Mouse (Mus musculus) heart, embryonic 11.5 days (tissue): ENCODE measurements around the gene Bri3. TPM values are rescaled to one million over a fixed set of nuclear protein-coding genes. Genes with fewer than 3 reads are reported as not detected.

Source experiments
- ATAC-seq: fragments of 200-750 bp; cut with Nextera tagmentation; replicated peaks from 2 replicates; pipeline ENCODE4 v1.8.0; 2017; ENCODE audit warnings: moderate library complexity; ENCODE audit not compliant: insufficient number of reproducible peaks, low FRiP score, low TSS enrichment
- H3K27ac ChIP-seq: fragments of 300-500 bp; sonication (generic); 2 replicates; pipeline ENCODE4 v1.5.1; 2014; ENCODE audit warnings: mild to moderate bottlenecking, low read depth, low read length
- H3K27me3 ChIP-seq: fragments of 300-500 bp; sonication (generic); 2 replicates; pipeline ENCODE4 v1.6.1; 2014; ENCODE audit warnings: mild to moderate bottlenecking, low read length, mixed read lengths; ENCODE audit not compliant: control insufficient read depth, insufficient read depth
- H3K36me3 ChIP-seq: fragments of 300-500 bp; sonication (generic); 2 replicates; pipeline ENCODE4 v1.6.1; 2014; ENCODE audit warnings: mild to moderate bottlenecking, low read length, moderate library complexity, mixed read lengths; ENCODE audit not compliant: control insufficient read depth, insufficient read depth
- H3K4me1 ChIP-seq: fragments of 300-500 bp; sonication (generic); 2 replicates; pipeline ENCODE4 v1.6.1; 2014; ENCODE audit warnings: low read length; ENCODE audit not compliant: control insufficient read depth, insufficient read depth
- H3K4me2 ChIP-seq: fragments of 300-500 bp; sonication (generic); 2 replicates; pipeline ENCODE4 v1.6.1; 2014; ENCODE audit warnings: mild to moderate bottlenecking, moderate library complexity
- H3K4me3 ChIP-seq: fragments of 300-500 bp; sonication (generic); 2 replicates; pipeline ENCODE4 v1.5.1; 2014; ENCODE audit warnings: low read depth, low read length
- H3K9ac ChIP-seq: fragments of 300-500 bp; sonication (generic); 2 replicates; pipeline ENCODE4 v1.6.1; 2014; ENCODE audit warnings: mild to moderate bottlenecking, low read depth, low read length, moderate library complexity
- H3K9me3 ChIP-seq: fragments of 300-500 bp; sonication (generic); replicated peaks from 2 replicates; pipeline ENCODE4 v1.6.1; 2016; ENCODE audit warnings: low read length; ENCODE audit not compliant: control insufficient read depth
- WGBS: fragments of 180-500 bp; shearing (Covaris S2); extraction: QIAGEN DNeasy Blood & Tissue Kit; methylation state at CpG from one replicate; pipeline ENCODE4 v1.1.7; 2014; ENCODE audit not compliant: insufficient replicate concordance; 5-methylcytosine and 5-hydroxymethylcytosine counted together
- polyA plus RNA-seq: library from polyadenylated mRNA; unstranded; fragments of >200 nt; fragmentation: Nextera tagmentation; extraction: Ambion mirVana; gene quantifications from 2 replicates; pipeline ENCODE4 v1.2.1, GENCODE M21; 2014

Gene Bri3
- 108 and 110 TPM in 2 replicates for polyA plus RNA-seq

GRCm38 (mm10) chr5:144243901-144244487, at the start of gene Bri3:
Gene Bri3, plus strand, starts transcription at chr5:144244437.
- no peaks in the 10 kb centered on the region for H3K36me3 ChIP-seq
- no peak within 1 kb of the TSS for H3K9ac ChIP-seq
- H3K4me2 ChIP-seq = no peak within 1 kb of the TSS
- H3K9me3 ChIP-seq = no peaks in the 10 kb centered on the region
- H3K27me3 ChIP-seq = no peaks in the 10 kb centered on the region
- 0 out of 2 replicates have a peak, but pooled peaks cover 2% of the 10 kb centered on the region for H3K4me1 ChIP-seq
- 84% methylated on average over 7 of the region's 7 CpGs for WGBS
- no peak for ATAC-seq
- H3K27ac ChIP-seq = no peak within 1 kb of the TSS
- H3K4me3 ChIP-seq = no peak within 1 kb of the TSS

GRCm38 (mm10) chr5:144195567-144195966, 48.7 kb upstream of the Bri3 start:
- Histone ChIP-seq H3K4me1 (peaks cover 8% of the 10 kb centered on the region; the same call in 1 of the 2 replicates), H3K9me3 (no peaks in the 10 kb centered on the region), H3K9ac (no peak overlapping the region), H3K4me2 (no peak overlapping the region), H3K4me3 (no peak overlapping the region), H3K36me3 (no peaks in the 10 kb centered on the region), H3K27ac (no peak overlapping the region), H3K27me3 (no peaks in the 10 kb centered on the region)
- 92% methylated on average over 8 of the region's 8 CpGs for WGBS
- no peak for ATAC-seq

- Histone ChIP-seq H3K4me1 (no peaks in the 10 kb centered on the region), H3K4me2 (no peak overlapping the region), H3K27me3 (no peaks in the 10 kb centered on the region), H3K9me3 (peaks cover 4% of the 10 kb centered on the region; the same call in 1 of the 2 replicates), H3K9ac (no peak overlapping the region), H3K36me3 (peaks cover 17% of the 10 kb centered on the region), H3K4me3 (no peak overlapping the region), H3K27ac (no peak overlapping the region)
- no peak for ATAC-seq
- WGBS = 76% methylated on average over 11 of the region's 11 CpGs
Observed at GRCm38 (mm10) chr5:144200616-144201015, 43.6 kb upstream of the Bri3 start.

- WGBS = 94% methylated on average over 6 of the region's 6 CpGs
- Histone ChIP-seq H3K4me1 (no peaks in the 10 kb centered on the region), H3K36me3 (peaks cover 19% of the 10 kb centered on the region), H3K27me3 (no peaks in the 10 kb centered on the region), H3K4me2 (no peak overlapping the region), H3K9me3 (peaks cover 4% of the 10 kb centered on the region; the same call in 1 of the 2 replicates), H3K27ac (no peak overlapping the region), H3K4me3 (no peak overlapping the region), H3K9ac (no peak overlapping the region)
- ATAC-seq = no peak
Observed at GRCm38 (mm10) chr5:144202430-144202829, 41.8 kb upstream of the Bri3 start.

- no peak for ATAC-seq
- no peak overlapping the region for H3K4me3 ChIP-seq
- no peaks in the 10 kb centered on the region for H3K4me1 ChIP-seq
- H3K9me3 ChIP-seq = peaks cover 4% of the 10 kb centered on the region; the same call in 1 of the 2 replicates
- H3K36me3 ChIP-seq = peaks cover 20% of the 10 kb centered on the region
- no peak overlapping the region for H3K9ac ChIP-seq
- H3K27ac ChIP-seq = no peak overlapping the region
- no peaks in the 10 kb centered on the region for H3K27me3 ChIP-seq
- H3K4me2 ChIP-seq = no peak overlapping the region
- 85% methylated on average over 10 of the region's 10 CpGs for WGBS
Observed at GRCm38 (mm10) chr5:144203398-144203959, 40.8 kb upstream of the Bri3 start.

GRCm38 (mm10) chr5:144204303-144204702, 39.9 kb upstream of the Bri3 start:
- H3K9ac ChIP-seq = no peak overlapping the region

GRCm38 (mm10) chr5:144204911-144205310, 39.3 kb upstream of the Bri3 start:
- Histone ChIP-seq H3K36me3 (peaks cover 25% of the 10 kb centered on the region), H3K4me3 (no peak overlapping the region), H3K27me3 (no peaks in the 10 kb centered on the region), H3K4me1 (no peaks in the 10 kb centered on the region), H3K4me2 (no peak overlapping the region), H3K9me3 (peaks cover 4% of the 10 kb centered on the region; the same call in 1 of the 2 replicates), H3K9ac (no peak overlapping the region), H3K27ac (no peak overlapping the region)
- WGBS = 76% methylated on average over 10 of the region's 10 CpGs
- no peak for ATAC-seq

More at GRCm38 (mm10) chr5:144204303-144204702, 39.9 kb upstream of the Bri3 start:
- H3K27me3 ChIP-seq = no peaks in the 10 kb centered on the region
- no peak overlapping the region for H3K27ac ChIP-seq
- peaks cover 24% of the 10 kb centered on the region for H3K36me3 ChIP-seq
- 89% methylated on average over 12 of the region's 12 CpGs for WGBS
- H3K4me3 ChIP-seq = no peak overlapping the region
- H3K4me2 ChIP-seq = no peak overlapping the region
- H3K4me1 ChIP-seq = no peaks in the 10 kb centered on the region
- no peak for ATAC-seq
- H3K9me3 ChIP-seq = peaks cover 4% of the 10 kb centered on the region; the same call in 1 of the 2 replicates

GRCm38 (mm10) chr5:144206069-144206468, 38.2 kb upstream of the Bri3 start:
- H3K9me3 ChIP-seq = peaks cover 4% of the 10 kb centered on the region; the same call in 1 of the 2 replicates
- WGBS = 88% methylated on average over 15 of the region's 15 CpGs
- no peaks in the 10 kb centered on the region for H3K4me1 ChIP-seq
- H3K27me3 ChIP-seq = no peaks in the 10 kb centered on the region
- no peak for ATAC-seq
- no peak overlapping the region for H3K27ac ChIP-seq
- H3K4me3 ChIP-seq = no peak overlapping the region
- H3K36me3 ChIP-seq = peaks cover 27% of the 10 kb centered on the region
- H3K4me2 ChIP-seq = no peak overlapping the region
- 0 out of 2 replicates have a peak overlapping the region, but pooled peaks have one; percentile 24 for H3K9ac ChIP-seq
